Mouse (Mus musculus): ENCODE measurements around the gene Alkbh5. TPM values are rescaled to one million over a fixed set of nuclear protein-coding genes. Genes with fewer than 3 reads are reported as not detected.

Alkbh5 gene
- 38.5 TPM for polyA plus RNA-seq (2014; fragmentation: Illumina TruSeq; extraction: RNeasy Lipid Tissue Mini Kit (QIAGEN cat#74804); ENCODE audit: low read depth, low replicate concordance)

GRCm38 (mm10) chr11:60536180-60536858, at the start of gene Alkbh5:
Alkbh5 (plus strand) TSS chr11:60536381.

Other genes starting within 250 kb of the Alkbh5 start
- gene Tom1l2, start 183.5 kb upstream of the Alkbh5 start, polyA plus RNA-seq (2014; fragmentation: Illumina TruSeq; extraction: RNeasy Lipid Tissue Mini Kit (QIAGEN cat#74804); ENCODE audit: low read depth, low replicate concordance) = 54.7 TPM
- gene Drc3, start 183.1 kb upstream of the Alkbh5 start, polyA plus RNA-seq (2014; fragmentation: Illumina TruSeq; extraction: RNeasy Lipid Tissue Mini Kit (QIAGEN cat#74804); ENCODE audit: low read depth, low replicate concordance) = 8.1 TPM
- gene Gid4, start 119.2 kb upstream of the Alkbh5 start, polyA plus RNA-seq (2014; fragmentation: Illumina TruSeq; extraction: RNeasy Lipid Tissue Mini Kit (QIAGEN cat#74804); ENCODE audit: low read depth, low replicate concordance) = 27.2 TPM
- gene Atpaf2, start 117.9 kb upstream of the Alkbh5 start, polyA plus RNA-seq (2014; fragmentation: Illumina TruSeq; extraction: RNeasy Lipid Tissue Mini Kit (QIAGEN cat#74804); ENCODE audit: low read depth, low replicate concordance) = 37.9 TPM
- gene Drg2, start 81.8 kb upstream of the Alkbh5 start, polyA plus RNA-seq (2014; fragmentation: Illumina TruSeq; extraction: RNeasy Lipid Tissue Mini Kit (QIAGEN cat#74804); ENCODE audit: low read depth, low replicate concordance) = 43.2 TPM
- gene Myo15, start 67.0 kb upstream of the Alkbh5 start, polyA plus RNA-seq (2014; fragmentation: Illumina TruSeq; extraction: RNeasy Lipid Tissue Mini Kit (QIAGEN cat#74804); ENCODE audit: low read depth, low replicate concordance) = 0.19 TPM
- 25.4 TPM for gene Llgl1, start 163.3 kb downstream of the Alkbh5 start, polyA plus RNA-seq (2014; fragmentation: Illumina TruSeq; extraction: RNeasy Lipid Tissue Mini Kit (QIAGEN cat#74804); ENCODE audit: low read depth, low replicate concordance)
- gene Flii, start 190.9 kb downstream of the Alkbh5 start, polyA plus RNA-seq (2014; fragmentation: Illumina TruSeq; extraction: RNeasy Lipid Tissue Mini Kit (QIAGEN cat#74804); ENCODE audit: low read depth, low replicate concordance) = 73.2 TPM
- 11.3 TPM for gene Mief2, start 192.0 kb downstream of the Alkbh5 start, polyA plus RNA-seq (2014; fragmentation: Illumina TruSeq; extraction: RNeasy Lipid Tissue Mini Kit (QIAGEN cat#74804); ENCODE audit: low read depth, low replicate concordance)
- 7.7 TPM for gene Top3a, start 241.0 kb downstream of the Alkbh5 start, polyA plus RNA-seq (2014; fragmentation: Illumina TruSeq; extraction: RNeasy Lipid Tissue Mini Kit (QIAGEN cat#74804); ENCODE audit: low read depth, low replicate concordance)
- gene Smcr8, start 241.1 kb downstream of the Alkbh5 start, polyA plus RNA-seq (2014; fragmentation: Illumina TruSeq; extraction: RNeasy Lipid Tissue Mini Kit (QIAGEN cat#74804); ENCODE audit: low read depth, low replicate concordance) = 14.7 TPM